Mouse (Mus musculus): ENCODE results near the gene Olfr20.
"Not testable (repeated sequence)": the region's sequence is repeated elsewhere in the genome, so short reads cannot be mapped to it uniquely, and the experiment has no call there.

The Olfr20 gene

GRCm38 (mm10) chr11:73350483-73350882 lies at the start of gene Olfr20:
Gene Olfr20 (plus strand): TSS chr11:73350783.
- Histone ChIP-seq H3K36me3 (ENCODE audit: insufficient read depth, low read length) (no peaks in the 10 kb centered on the region), H3K27me3 (ENCODE audit: insufficient read depth, low read length) (no peaks in the 10 kb centered on the region), H3K9me3 (ENCODE audit: low read length) (no peaks in the 10 kb centered on the region), H3K4me3 (replicated peaks; ENCODE audit: low read length) (no peak within 1 kb of the TSS), H3K4me1 (replicated peaks; ENCODE audit: low read depth, low read length) (no peaks in the 10 kb centered on the region)
- TF ChIP-seq CTCF (conservative IDR thresholded peaks at IDR 0.05; ENCODE audit: low read length) (no peak), POU5F1 (IDR thresholded peaks at IDR 0.05; ENCODE audit: borderline replicate concordance, low read length) (no peak), NANOG (IDR thresholded peaks at IDR 0.05; ENCODE audit: borderline replicate concordance, low read length) (no peak)

- H3K4me3 ChIP-seq (replicated peaks; ENCODE audit: low read length): no peak overlapping the region
- H3K4me1 ChIP-seq (replicated peaks; ENCODE audit: low read depth, low read length): no peaks in the 10 kb centered on the region
- TF ChIP-seq POU5F1 (IDR thresholded peaks at IDR 0.05; ENCODE audit: borderline replicate concordance, low read length): no peak
- H3K9me3 ChIP-seq (ENCODE audit: low read length): no peaks in the 10 kb centered on the region
- no peaks in the 10 kb centered on the region for H3K27me3 ChIP-seq (ENCODE audit: insufficient read depth, low read length)
- no peaks in the 10 kb centered on the region for H3K36me3 ChIP-seq (ENCODE audit: insufficient read depth, low read length)
Observed at GRCm38 (mm10) chr11:73303123-73303522, 47.5 kb upstream of the Olfr20 start.

DNA sequence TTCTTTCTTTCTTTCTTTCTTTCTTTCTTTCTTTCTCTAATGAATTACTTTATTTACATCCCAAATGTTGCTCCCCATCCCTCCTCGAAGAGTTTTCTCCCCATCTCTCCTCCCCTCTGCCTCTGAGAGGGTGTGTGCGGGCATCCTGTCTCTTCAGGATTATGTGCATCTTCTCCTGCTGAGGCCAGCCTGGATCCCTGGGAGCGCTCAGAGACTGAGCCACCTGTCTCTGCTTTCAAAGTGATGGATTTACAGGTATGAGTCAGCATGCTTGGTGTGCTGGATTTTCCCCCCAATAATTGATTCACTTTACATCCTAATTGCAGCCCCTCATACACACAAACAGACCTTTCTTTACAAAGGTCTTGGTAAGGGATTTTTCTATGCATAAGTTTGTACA lies 34.6 kb upstream of the Olfr20 start:
- TF ChIP-seq POU5F1 (IDR thresholded peaks at IDR 0.05; ENCODE audit: borderline replicate concordance, low read length) (no peak), CTCF (conservative IDR thresholded peaks at IDR 0.05; ENCODE audit: low read length) (no peak)
- H3K9me3 ChIP-seq (ENCODE audit: low read length): peaks cover 3% of the 10 kb centered on the region; the same call in 1 of the 2 replicates
- peaks cover 4% of the 10 kb centered on the region; the same call in 1 of the 2 replicates for H3K36me3 ChIP-seq (ENCODE audit: insufficient read depth, low read length)
- no peaks in the 10 kb centered on the region for H3K27me3 ChIP-seq (ENCODE audit: insufficient read depth, low read length)
- no peak overlapping the region for H3K4me3 ChIP-seq (replicated peaks; ENCODE audit: low read length)
- peaks cover 34% of the 10 kb centered on the region for H3K4me1 ChIP-seq (replicated peaks; ENCODE audit: low read depth, low read length)

GRCm38 (mm10) chr11:73318581-73318980 lies 32.0 kb upstream of the Olfr20 start:
- not testable (repeated sequence) for H3K36me3 ChIP-seq (ENCODE audit: insufficient read depth, low read length); H3K4me3 ChIP-seq (replicated peaks; ENCODE audit: low read length); H3K27me3 ChIP-seq (ENCODE audit: insufficient read depth, low read length); H3K9me3 ChIP-seq (ENCODE audit: low read length)
- H3K4me1 ChIP-seq (replicated peaks; ENCODE audit: low read depth, low read length): peaks cover 34% of the 10 kb centered on the region
- TF ChIP-seq NANOG (IDR thresholded peaks at IDR 0.05; ENCODE audit: borderline replicate concordance, low read length): peak; percentile 61; the same call in 1 of the 2 replicates

GRCm38 (mm10) chr11:73321064-73321463 lies 29.5 kb upstream of the Olfr20 start:
- not testable (repeated sequence) for H3K36me3 ChIP-seq (ENCODE audit: insufficient read depth, low read length); H3K4me3 ChIP-seq (replicated peaks; ENCODE audit: low read length); H3K27me3 ChIP-seq (ENCODE audit: insufficient read depth, low read length); H3K9me3 ChIP-seq (ENCODE audit: low read length)
- peaks cover 41% of the 10 kb centered on the region for H3K4me1 ChIP-seq (replicated peaks; ENCODE audit: low read depth, low read length)

DNA sequence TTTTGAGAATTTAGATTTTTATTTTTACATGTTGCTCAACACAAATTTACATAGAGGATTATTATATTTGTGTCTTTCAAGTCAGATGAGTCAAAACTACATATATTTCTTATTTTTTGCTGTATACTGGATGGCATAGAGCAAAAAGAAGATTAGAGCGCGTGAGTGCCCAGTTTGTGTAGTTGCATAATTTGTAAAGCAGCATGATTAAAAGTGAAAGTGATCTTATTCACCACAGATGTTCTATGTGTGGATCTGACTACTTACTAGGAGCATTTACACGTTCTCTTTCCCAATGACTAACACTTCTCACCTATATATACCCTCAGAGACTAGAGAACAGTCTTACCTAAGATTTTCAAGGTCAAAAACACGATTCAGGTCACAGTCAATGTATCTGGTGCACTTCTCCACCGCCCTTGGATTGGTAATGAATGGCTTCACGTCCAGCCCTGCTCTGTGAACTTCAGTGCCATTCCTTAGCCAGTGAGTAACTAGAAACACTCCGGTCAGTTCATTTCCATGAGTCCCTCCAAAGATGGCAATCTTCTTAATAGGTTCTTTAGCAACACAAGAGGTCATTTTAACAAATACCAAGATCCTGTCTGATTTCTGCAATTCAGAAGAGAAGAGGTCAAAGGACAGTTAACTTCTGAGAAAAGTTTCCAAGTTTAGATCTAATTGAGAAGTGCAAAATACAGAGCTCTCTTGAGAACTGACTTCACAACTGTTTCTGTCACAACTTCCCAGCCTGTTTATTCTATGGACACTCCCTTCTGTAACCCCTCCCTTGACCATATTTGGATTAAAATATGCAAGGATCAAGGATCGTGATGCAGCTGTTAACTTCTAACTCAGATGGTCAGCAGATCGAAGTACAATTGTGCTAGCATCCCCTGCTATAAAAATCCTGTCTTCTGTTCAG lies 26.4 kb upstream of the Olfr20 start:
- peaks cover 11% of the 10 kb centered on the region for H3K27me3 ChIP-seq (ENCODE audit: insufficient read depth, low read length)
- H3K36me3 ChIP-seq (ENCODE audit: insufficient read depth, low read length): peaks cover 4% of the 10 kb centered on the region; the same call in 1 of the 2 replicates
- H3K4me3 ChIP-seq (replicated peaks; ENCODE audit: low read length): no peak overlapping the region
- TF ChIP-seq CTCF (conservative IDR thresholded peaks at IDR 0.05; ENCODE audit: low read length) (no peak), POU5F1 (IDR thresholded peaks at IDR 0.05; ENCODE audit: borderline replicate concordance, low read length) (no peak)
- peaks cover 13% of the 10 kb centered on the region for H3K9me3 ChIP-seq (ENCODE audit: low read length)
- peaks cover 23% of the 10 kb centered on the region for H3K4me1 ChIP-seq (replicated peaks; ENCODE audit: low read depth, low read length)

DNA sequence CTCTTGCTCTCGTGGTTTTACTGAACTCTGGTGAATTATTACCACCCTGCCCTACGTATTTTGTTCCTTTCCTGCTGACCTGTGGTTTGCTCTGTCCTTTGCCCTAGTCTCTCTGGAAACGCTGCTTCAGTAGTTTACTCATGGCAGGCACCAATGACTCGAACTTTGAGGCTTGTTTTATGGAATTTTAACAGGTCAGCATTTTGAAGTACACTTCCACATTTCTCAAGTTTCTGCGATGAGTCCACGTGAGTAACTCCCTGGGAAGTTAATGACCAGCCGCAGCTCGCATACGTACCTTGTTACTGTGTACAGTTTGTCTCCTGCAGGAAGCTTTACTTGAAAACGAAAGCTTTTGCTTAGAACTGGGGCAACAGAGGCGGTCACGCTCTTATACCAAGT lies 24.1 kb upstream of the Olfr20 start:
- H3K36me3 ChIP-seq (ENCODE audit: insufficient read depth, low read length): no peaks in the 10 kb centered on the region
- no peak for TF ChIP-seq NANOG (IDR thresholded peaks at IDR 0.05; ENCODE audit: borderline replicate concordance, low read length)
- no peak overlapping the region for H3K4me3 ChIP-seq (replicated peaks; ENCODE audit: low read length)
- H3K4me1 ChIP-seq (replicated peaks; ENCODE audit: low read depth, low read length): peaks cover 18% of the 10 kb centered on the region
- H3K9me3 ChIP-seq (ENCODE audit: low read length): peaks cover 15% of the 10 kb centered on the region
- peaks cover 24% of the 10 kb centered on the region for H3K27me3 ChIP-seq (ENCODE audit: insufficient read depth, low read length)

GRCm38 (mm10) chr11:73327361-73327760 lies 23.2 kb upstream of the Olfr20 start:
- TF ChIP-seq CTCF (conservative IDR thresholded peaks at IDR 0.05; ENCODE audit: low read length) (no peak), NANOG (IDR thresholded peaks at IDR 0.05; ENCODE audit: borderline replicate concordance, low read length) (no peak), POU5F1 (IDR thresholded peaks at IDR 0.05; ENCODE audit: borderline replicate concordance, low read length) (no peak)
- Histone ChIP-seq H3K36me3 (ENCODE audit: insufficient read depth, low read length) (no peaks in the 10 kb centered on the region), H3K27me3 (ENCODE audit: insufficient read depth, low read length) (peaks cover 24% of the 10 kb centered on the region), H3K4me1 (replicated peaks; ENCODE audit: low read depth, low read length) (peaks cover 18% of the 10 kb centered on the region), H3K9me3 (ENCODE audit: low read length) (peaks cover 13% of the 10 kb centered on the region; the same call in 1 of the 2 replicates), H3K4me3 (replicated peaks; ENCODE audit: low read length) (no peak overlapping the region)

DNA sequence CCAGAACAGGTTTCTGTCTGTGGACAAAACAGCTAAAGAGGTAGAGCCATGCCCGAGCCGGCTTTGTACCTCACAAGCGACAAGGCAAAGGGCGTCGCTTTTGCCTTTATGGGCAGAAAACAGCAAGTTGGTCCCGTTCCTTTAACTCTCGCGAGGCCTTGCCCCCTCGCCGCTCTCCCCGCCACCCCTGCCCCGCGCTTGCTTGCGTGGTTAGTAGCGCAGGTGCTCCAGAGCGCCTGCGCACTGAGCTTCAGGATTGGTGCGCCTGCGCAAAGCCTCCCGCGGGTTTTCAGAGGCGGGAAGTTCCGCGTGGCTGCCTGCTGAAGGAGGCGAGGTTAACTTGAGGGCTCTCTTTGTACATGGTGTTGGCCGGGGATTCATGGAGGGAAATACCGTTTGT lies 21.1 kb upstream of the Olfr20 start, which contains the start of the genes Aspa, Gm49340 and Spata22:
Gene Aspa, minus strand, starts transcription at position 155 of the 400 bp plus-strand sequence.
Gene Gm49340, plus strand, starts transcription at position 300 of the 400 bp plus-strand sequence.
Gene Spata22, plus strand, starts transcription at position 300 of the 400 bp plus-strand sequence.
- no peaks in the 10 kb centered on the region for H3K36me3 ChIP-seq (ENCODE audit: insufficient read depth, low read length)
- TF ChIP-seq CTCF (conservative IDR thresholded peaks at IDR 0.05; ENCODE audit: low read length) (no peak), NANOG (IDR thresholded peaks at IDR 0.05; ENCODE audit: borderline replicate concordance, low read length) (no peak), POU5F1 (IDR thresholded peaks at IDR 0.05; ENCODE audit: borderline replicate concordance, low read length) (no peak)
- peaks cover 24% of the 10 kb centered on the region for H3K27me3 ChIP-seq (ENCODE audit: insufficient read depth, low read length)
- peaks cover 11% of the 10 kb centered on the region for H3K4me1 ChIP-seq (replicated peaks; ENCODE audit: low read depth, low read length)
- 0 out of 2 replicates have a peak within 1 kb of the TSS, but pooled peaks have one; percentile 7 for H3K4me3 ChIP-seq (replicated peaks; ENCODE audit: low read length)
- H3K9me3 ChIP-seq (ENCODE audit: low read length): peaks cover 13% of the 10 kb centered on the region; the same call in 1 of the 2 replicates
